Mouse (Mus musculus): ENCODE data around the gene Elmo2. TPM values are rescaled to one million over a fixed set of nuclear protein-coding genes. Genes with fewer than 3 reads are reported as not detected.

Elmo2 gene
- total and polyA plus RNA-seq, 3 experiments: 17.4 to 27.6 TPM; not detected in 1

DNA sequence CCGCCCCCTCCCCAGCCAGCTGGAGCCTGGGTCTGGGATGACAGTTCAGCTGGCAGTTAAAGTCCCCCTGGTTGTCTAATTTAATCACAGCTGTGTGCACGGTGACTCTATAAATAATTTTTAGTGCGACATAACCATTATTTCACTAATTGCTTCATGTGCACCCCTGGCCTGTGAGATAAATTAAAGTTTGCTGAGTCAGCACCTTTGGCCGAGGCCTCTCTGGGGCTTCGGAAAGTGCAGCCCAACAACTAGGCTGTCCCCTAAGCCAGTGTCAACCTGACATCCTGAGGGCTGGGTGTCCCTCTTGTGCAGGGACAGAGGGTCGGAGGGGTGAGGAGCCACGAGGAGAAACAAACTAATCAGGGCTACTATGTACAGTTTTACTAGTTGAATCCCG lies 66.4 kb downstream of the Elmo2 start:
- TF ChIP-seq MAFK (IDR thresholded peaks at IDR 0.05; ENCODE audit: borderline replicate concordance, low read depth, low read length): peak; percentile 92
- TF ChIP-seq ETS1 (IDR thresholded peaks at IDR 0.05; ENCODE audit: low read depth, low read length): no peak
- H3K36me3 ChIP-seq (ENCODE audit: control insufficient read depth in 1 of 2, insufficient read depth in 2 of 2, low read length in 2 of 2): no peaks in the 10 kb centered on the region
- H3K27ac ChIP-seq (ENCODE audit: control insufficient read depth, low read depth, low read length): no peak overlapping the region
- no peak overlapping the region for H3K4me3 ChIP-seq (ENCODE audit: control insufficient read depth in 1 of 2, insufficient read depth in 1 of 2, low read depth in 2 of 2, low read length in 2 of 2)
- H3K9me3 ChIP-seq (replicated peaks; ENCODE audit: insufficient read depth, low read length): no peaks in the 10 kb centered on the region
- H3K27me3 ChIP-seq (ENCODE audit: control insufficient read depth in 1 of 2, insufficient read depth in 2 of 2, low read length in 2 of 2): no peaks in the 10 kb centered on the region
- no peak overlapping the region for H3K9ac ChIP-seq (ENCODE audit: control insufficient read depth, low read depth, low read length, poor library complexity, severe bottlenecking)
- no peaks in the 10 kb centered on the region for H3K79me2 ChIP-seq (ENCODE audit: control insufficient read depth, insufficient read depth, low read length, poor library complexity)
- no peaks in the 10 kb centered on the region for H3K4me1 ChIP-seq (ENCODE audit: control insufficient read depth in 1 of 2, insufficient read depth in 2 of 2, low read length in 2 of 2)
- DNase-seq (ENCODE audit: low read depth, low spot score): no peak

DNA sequence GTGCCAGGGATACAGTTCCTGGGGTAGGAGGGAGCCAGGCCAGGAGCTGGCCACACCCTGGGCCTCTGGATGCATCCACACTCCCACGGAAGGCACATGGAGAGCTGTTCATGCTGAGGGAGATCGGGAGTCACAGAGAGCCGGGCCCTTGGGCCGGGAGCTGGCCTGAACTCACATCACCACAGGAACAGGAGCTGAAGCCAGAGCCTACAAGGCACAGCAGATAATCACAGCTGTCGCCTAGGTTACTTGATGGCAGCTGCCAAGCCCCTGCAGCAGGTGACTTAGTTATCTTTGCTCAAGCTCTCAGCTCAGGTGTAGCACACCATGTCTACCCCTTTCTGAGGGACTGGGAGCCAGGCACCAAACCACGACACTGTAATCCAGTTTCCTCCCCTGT lies 68.0 kb downstream of the Elmo2 start:
- Histone ChIP-seq H3K9ac (ENCODE audit: control insufficient read depth, low read depth, low read length, poor library complexity, severe bottlenecking) (no peak overlapping the region), H3K4me1 (ENCODE audit: control insufficient read depth in 1 of 2, insufficient read depth in 2 of 2, low read length in 2 of 2) (no peaks in the 10 kb centered on the region), H3K27me3 (ENCODE audit: control insufficient read depth in 1 of 2, insufficient read depth in 2 of 2, low read length in 2 of 2) (no peaks in the 10 kb centered on the region), H3K79me2 (ENCODE audit: control insufficient read depth, insufficient read depth, low read length, poor library complexity) (no peaks in the 10 kb centered on the region), H3K27ac (ENCODE audit: control insufficient read depth, low read depth, low read length) (no peak overlapping the region), H3K36me3 (ENCODE audit: control insufficient read depth in 1 of 2, insufficient read depth in 2 of 2, low read length in 2 of 2) (no peaks in the 10 kb centered on the region), H3K4me3 (ENCODE audit: control insufficient read depth in 1 of 2, insufficient read depth in 1 of 2, low read depth in 2 of 2, low read length in 2 of 2) (no peak overlapping the region), H3K9me3 (replicated peaks; ENCODE audit: insufficient read depth, low read length) (no peaks in the 10 kb centered on the region)
- no peak for DNase-seq (ENCODE audit: low read depth, low spot score)
- no peak for TF ChIP-seq GATA1 (IDR thresholded peaks at IDR 0.05; ENCODE audit: low read depth, low read length)
- TF ChIP-seq CHD1 (IDR thresholded peaks at IDR 0.05; ENCODE audit: low read depth, low read length): no peak
- no peak for TF ChIP-seq TAL1 (IDR thresholded peaks at IDR 0.05; ENCODE audit: low read length)
- no peak for TF ChIP-seq SMC3 (IDR thresholded peaks at IDR 0.05; ENCODE audit: low read depth, low read length)
- no peak for TF ChIP-seq UBTF (IDR thresholded peaks at IDR 0.05; ENCODE audit: borderline replicate concordance, insufficient read depth, low read depth, low read length)
- TF ChIP-seq MAX (IDR thresholded peaks at IDR 0.05; ENCODE audit: low read length): no peak
- no peak for TF ChIP-seq ZKSCAN1 (IDR thresholded peaks at IDR 0.05; ENCODE audit: low read depth, low read length)
- TF ChIP-seq NRF1 (IDR thresholded peaks at IDR 0.05; ENCODE audit: insufficient read depth, low read depth, low read length, poor library complexity, severe bottlenecking): no peak
- no peak for TF ChIP-seq USF2 (IDR thresholded peaks at IDR 0.05; ENCODE audit: borderline replicate concordance in 1 of 2, insufficient read depth in 1 of 2, low read depth in 1 of 2, low read length in 2 of 2)
- TF ChIP-seq E2F4 (IDR thresholded peaks at IDR 0.05; ENCODE audit: borderline replicate concordance, low read depth, low read length): no peak
- TF ChIP-seq MAZ (IDR thresholded peaks at IDR 0.05; ENCODE audit: low read depth, low read length): no peak
- no peak for TF ChIP-seq POLR2AphosphoS2 (IDR thresholded peaks at IDR 0.05; ENCODE audit: low read length)
- TF ChIP-seq USF1 (IDR thresholded peaks at IDR 0.05; ENCODE audit: low read depth, low read length): no peak
- no peak for TF ChIP-seq ETS1 (IDR thresholded peaks at IDR 0.05; ENCODE audit: low read depth, low read length)
- no peak for TF ChIP-seq ZMIZ1 (IDR thresholded peaks at IDR 0.05; ENCODE audit: low read depth, low read length)
- no peak for TF ChIP-seq HCFC1 (IDR thresholded peaks at IDR 0.05; ENCODE audit: low read depth, low read length)
- TF ChIP-seq JUND (IDR thresholded peaks at IDR 0.05; ENCODE audit: low read depth, low read length): no peak

Data from MEL (cell line).